Mouse (Mus musculus) left cerebral cortex, adult 11 months (tissue): ENCODE measurements around the gene Dnah2.
"Not testable (repeated sequence)": the region's sequence is repeated elsewhere in the genome, so short reads cannot be mapped to it uniquely, and the experiment has no call there.

ENCODE experiments used
- DNase-seq: peaks from one replicate; pipeline ENCODE4 v3.0.0; 2022; ENCODE audit warnings: low spot score

Gene Dnah2

DNA sequence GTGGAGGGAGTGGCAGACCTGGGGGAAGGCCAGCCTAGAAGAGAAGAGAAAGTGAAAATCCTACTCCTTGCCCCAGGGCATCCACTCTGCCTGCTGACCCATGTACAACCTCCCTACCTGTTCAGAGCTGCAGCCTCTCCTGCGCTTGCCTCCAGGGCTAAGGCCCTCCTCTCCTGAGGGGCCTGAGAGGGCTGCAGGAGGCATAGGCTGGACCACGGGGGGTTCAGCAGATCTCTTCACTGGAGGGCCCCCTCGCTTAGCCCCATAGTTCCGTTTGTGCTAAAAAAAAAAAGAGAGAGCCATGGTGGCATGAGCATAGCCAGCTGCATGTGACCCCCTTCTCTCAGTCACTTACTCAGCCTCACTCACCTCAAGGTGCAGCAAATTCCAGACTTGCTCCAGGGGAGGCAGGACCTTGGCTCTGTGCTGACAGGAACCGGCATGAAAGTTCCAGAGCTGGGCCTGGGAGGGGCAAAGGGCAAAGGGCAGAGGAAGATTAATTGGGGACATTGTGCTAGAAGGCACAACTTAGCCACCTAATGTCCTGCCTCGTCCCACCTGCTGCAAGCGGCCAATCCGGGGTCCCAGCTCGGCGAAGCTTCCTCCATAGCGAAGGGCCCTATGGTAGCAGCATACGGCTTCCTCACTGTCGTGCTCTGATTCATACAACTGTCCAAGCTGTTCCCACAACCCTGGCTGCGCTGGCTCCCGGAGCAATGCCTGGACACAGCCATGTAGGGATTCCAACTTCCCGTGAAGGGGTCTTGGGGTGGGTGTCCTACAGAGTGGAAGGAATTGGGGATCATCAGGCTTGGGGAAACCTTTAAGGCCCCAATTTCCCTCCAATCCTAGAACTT lies 141.8 kb downstream of the Dnah2 start:
- no peak for DNase-seq

DNA sequence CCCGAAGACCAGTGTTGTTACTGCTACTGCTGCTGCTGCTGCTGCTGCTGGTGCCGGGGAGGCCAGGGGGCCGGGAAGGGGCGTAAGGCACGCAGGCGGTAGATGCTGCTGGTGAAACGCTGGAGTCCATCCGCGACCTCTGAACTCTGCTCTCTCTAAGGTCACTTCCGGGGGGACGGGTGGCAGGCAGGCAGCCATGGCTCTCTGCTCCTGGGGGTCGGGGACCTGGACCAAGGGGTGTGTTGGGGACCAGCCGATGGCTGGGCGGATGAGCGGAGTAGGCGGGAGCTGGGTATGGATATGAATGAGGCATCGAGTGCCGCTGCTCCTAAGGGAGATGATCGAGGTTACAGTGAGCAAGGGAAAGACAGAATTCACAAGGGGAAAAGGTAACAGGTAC lies 142.6 kb downstream of the Dnah2 start:
- DNase-seq = no peak

DNA sequence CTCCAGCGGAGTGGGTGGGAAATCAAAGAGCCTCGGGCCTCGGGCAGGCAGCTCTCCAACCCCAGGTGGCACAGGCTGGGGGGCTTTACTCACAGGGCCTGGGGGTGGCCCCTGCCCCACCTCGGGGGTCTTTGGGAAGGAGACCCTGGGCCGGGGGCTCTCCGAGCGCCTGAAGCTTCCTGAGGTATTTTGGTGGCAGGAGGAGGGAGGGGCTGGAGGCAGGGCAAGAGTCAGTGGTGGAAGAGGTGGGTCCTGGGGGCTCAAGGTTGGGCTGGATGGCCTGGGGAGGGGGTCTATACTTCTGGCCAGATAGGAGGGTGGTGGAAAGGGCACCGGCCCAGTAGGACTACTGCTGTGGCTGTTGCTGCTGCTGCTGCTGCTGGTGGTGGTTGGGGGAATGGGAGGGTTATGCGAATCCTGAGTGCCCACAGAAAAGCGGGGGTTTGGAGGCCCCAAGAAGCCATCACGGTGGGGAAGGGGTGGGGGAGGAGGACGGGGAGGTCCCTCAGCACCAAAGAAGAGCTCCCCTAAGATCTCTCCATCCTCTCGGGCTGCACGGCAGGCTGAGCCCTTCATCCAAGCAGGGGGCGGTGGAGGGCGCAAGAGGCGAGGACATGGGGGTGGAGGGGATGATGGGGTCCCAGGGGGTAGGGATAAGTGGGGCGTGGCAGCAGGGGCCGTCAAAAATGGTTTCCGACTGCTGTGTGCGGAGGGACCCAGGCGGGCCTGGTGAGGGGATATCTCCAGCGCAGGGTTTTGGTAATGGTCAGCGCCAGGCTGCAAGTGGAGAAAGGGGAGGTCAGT lies 143.3 kb downstream of the Dnah2 start:
- no peak for DNase-seq

DNA sequence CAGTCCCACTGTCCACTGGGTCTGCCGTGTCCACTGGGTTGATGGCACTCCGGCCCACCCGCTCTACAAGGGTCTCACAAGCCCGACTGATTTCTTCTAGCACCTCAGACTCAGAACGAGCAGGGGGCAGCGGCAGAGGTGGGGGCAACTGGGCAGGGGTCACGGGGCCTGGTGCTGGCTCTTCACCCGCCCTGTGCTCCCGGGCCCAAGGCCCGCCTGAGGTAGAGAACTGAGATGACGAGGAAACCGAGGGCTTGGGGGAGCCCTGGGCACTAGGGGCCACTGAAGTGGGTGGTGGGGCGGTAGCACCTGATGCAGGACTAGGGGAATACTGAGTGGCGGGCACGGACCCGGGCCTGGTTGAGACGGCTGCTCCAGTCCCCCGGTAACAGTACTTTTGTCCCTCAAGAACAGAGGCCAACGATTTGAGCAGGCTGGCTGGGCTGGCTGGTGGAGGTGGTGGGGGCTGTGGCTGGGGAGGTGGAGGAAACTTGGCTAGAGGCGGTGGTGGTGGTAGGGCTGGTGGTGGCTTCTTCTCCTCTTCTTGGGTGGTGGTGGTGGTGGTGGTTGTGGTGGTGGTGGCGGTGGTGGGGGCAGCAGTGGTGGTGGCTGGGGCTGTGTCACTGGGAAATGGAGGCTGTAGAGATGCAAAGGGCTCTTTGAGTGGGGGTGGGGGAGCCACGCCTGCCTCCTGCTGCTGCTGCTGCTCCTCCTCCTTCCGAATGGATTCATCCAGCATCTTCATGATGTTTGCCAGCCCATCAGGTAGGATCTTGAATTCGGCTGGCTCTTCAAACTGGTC lies 144.1 kb downstream of the Dnah2 start:
- no peak for DNase-seq

DNA sequence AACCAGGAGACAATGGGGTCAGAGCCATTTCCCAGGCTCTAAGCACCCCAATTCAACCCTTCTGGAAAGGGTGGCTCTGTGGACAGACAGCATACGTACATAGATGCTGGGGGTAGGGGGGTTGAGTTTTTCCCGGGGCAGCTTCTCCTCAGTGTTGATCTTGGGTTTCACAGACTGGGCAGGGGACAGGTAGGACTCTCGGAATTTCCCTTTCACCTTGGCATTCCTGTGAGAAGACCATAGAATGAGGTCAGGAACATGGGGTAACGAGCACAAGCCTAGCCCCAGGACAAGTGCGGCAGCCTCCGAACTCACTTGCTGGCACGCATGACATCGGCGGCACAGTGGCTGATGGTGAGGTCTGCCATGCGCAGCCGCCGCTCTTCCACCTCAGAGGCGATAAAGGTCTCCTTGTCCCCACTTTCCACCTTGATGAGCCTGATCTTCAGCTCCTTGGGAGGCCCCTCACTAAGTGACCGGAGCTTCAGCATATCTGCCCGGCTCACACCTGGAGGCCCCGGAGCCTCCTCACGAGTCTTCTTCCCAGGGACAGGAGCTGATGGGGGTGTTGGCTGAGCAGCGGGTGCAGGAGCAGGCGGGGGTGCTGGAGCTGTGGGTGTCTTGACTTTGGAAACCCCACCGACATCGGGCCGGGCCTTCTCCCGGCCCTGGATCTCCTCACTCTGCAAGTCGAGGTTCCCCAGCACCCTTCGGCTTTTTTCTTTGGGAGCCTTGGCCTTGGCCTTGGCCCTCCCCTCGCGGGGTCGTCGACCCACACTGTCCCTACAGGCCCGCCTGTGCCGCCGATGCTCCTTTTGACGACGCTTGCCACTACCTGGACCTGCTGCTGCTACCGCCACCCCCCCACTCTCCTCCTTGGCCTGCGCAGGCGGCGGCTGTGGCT lies 145.0 kb downstream of the Dnah2 start:
- no peak for DNase-seq

DNA sequence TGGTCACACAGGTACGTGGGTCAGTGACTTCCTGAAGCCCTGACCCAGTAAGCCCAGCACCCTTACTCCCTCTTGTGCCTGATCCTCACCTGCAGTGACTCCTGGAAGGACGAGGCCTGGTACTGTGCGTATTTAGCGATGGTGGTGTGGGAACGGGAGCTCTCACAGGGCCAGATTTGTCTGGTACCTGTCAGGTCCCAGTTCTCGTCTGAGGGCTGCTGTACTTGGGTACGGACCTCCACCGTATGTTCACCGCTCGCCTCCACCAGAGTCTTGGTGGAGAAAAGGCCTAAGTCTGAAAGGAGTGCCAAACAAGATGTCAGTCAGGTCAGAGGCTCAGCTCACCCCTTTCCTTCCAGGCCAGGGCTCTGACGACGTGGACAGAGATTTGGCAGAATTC lies 146.9 kb downstream of the Dnah2 start:
- no peak for DNase-seq

DNA sequence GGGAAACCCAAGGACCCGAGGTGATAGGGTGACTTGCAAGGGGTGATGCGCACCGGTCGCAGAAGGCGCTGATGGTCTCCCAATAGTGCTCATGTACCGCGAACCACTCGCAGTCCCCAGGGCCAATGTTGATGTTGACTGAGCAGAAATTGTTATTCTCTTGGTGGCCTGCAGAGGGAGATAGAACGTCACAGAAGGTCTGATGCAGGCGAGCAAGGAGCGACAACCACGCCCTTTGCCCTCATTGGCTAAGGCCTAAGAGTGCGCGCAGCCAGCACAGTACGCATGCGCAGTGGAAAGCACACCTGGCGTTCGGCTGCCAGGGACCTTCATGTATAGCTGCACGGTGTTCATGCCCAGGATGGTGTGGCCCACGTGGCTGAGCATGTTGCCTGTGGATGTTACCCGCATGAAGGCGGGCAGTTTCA lies 147.7 kb downstream of the Dnah2 start:
- peak; percentile 91 for DNase-seq

DNA sequence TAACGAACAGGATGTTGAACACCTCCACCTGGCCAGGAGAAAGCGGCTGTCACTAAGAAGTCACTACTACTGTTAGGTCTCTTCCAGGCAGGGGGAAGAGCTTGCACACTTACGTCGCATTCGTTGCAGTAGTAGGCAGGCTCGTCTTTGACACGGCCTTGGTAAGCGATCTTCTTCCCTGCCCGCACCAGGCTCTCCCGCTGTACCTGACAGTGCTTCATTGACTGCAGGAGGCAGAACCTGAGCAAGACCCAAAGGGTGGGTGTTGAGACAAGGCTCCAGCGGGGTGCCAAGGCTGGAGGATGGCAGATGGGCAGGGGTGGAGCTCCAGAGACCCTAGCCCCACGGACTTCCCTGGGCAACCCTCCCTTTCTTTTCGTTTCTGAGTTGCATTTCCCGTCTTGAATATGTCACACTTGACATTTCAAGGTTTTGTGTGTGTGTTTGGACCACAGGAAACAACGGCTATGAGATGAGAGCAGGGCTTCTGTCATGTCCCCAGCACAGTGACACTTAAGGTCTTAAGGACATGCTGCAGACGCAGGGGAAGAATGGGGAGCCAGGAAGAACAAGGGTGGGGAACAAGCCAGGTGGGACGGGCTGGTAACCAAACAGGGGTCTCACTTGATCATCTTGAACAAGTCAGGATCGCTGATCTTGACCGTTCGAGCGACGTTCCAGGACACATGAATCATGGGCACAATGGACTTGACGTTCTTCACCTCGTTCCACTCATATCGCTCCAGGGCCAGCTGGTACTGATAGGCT lies 148.6 kb downstream of the Dnah2 start:
- DNase-seq = no peak

DNA sequence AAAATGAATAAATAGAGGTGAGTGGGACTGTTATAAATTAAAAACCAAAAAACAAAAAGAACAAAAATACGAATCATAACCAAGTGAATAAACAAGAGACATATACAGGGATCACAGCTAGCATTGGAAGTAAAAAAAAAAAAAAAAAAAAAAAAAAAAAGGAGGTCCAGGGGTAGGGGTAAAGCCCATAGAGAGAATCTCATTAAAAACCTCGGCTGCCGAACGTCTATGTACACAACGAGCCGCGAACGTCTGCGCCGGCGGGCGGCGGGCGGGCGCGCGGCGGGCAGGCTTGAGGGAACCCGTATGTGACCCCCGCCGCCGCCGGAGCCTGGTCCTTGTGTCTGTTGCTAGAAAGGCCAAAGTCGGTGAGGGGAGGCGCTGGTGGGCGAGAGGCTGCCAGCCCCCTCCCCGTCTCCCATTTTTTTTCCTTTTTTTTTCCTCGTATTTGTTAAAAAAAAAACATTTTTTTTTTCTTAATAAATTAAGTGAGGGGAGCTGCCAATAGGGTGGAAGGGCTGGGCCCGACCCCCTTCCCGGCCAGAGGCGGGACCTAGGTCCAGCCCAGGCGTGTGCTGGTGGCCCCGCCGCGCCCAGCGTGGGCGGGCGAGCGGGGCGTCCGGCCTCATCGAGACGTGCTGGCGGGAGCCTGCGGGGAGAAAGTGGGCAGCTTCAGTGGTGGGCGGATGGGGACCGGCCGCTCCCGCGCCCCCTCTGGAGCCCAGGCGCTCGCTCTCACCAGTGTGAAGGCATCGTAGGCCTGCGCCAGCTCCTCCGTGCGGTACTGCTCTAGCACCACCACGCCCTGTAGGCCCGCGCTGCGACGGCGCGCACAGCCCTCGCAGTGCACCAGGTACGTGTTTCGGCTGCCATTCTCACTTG lies 149.5 kb downstream of the Dnah2 start:
- no peak for DNase-seq

DNA sequence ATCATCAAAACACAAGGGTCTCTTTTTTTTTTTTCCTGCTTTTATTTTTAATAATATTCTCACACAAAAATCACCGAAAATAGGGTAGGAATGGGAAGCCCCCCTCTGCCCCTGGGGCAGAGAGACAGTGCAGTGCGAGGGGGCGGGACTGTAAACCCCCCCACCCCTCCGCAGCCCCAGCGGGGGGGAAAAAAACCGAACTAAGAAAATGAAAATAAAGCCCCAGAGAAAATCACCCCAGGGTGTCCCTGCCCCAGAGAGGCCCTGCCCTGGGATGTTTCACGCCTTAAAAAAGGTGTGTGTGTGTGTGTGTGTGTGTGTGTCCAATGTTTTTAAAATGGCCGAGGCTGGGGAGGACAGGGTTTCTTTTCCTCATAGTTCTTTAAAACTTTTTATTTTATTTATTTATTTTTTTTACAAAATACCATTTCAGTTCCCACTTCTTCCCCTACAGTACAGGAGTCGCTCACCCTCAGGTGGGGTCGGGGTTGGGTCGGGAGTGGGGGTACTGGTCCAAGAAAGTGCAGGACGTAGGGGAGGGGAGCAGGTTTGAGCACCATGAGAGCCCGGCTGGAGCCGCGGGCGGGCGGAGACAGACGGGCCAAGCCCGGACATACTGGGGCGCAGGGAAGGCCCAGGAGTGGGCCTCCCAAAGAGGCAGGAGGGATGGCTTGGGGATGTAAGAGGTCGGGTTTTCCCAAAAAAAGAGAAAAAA lies 150.3 kb downstream of the Dnah2 start:
- DNase-seq = no peak

DNA sequence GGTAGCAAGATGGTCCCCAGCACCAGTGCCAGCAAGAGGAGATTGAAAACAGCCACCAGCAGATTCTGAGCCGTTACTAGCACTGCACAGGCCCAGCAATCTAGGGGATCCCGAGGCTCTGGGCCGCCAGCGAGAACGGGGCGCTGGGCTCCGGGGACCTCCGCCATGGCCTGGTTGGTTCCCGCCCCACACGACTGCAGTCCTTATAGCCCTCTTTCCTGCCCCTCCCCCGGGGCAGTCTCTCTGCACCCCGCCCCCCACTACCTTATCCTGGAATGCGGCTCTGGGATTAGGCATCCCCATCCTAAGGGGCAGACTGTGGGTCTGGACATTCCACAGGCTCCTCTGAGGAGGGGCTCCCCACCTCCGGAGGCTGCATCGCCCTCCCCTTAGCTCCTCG lies 150.9 kb downstream of the Dnah2 start, which contains the start of gene Tmem88:
Tmem88 (minus strand) TSS at position 176 of the 400 bp plus-strand sequence.
- no peak for DNase-seq

DNA sequence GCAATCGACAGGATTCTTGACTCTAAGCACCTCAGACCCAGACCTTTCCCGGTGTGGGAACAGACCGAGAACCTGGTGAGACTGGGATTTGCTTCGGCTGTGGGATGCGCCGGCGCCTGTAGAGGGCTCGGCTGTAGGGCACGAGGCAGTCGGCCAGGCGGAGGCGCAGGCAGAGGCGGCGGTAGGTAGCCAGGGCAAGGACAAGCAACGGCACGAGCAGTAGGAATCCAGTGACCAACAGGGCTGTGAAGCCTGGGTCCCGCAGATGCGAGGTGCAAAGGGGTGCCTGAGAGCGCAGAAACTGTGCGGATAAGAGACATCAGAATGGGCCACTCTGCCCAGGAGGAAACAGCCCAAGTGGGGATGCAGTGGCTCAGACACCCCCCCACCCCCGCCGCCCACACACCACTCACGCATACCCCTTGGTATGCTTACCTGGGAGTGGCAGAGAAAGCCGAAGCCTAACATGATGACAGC lies 151.3 kb downstream of the Dnah2 start:
- DNase-seq = no peak

DNA sequence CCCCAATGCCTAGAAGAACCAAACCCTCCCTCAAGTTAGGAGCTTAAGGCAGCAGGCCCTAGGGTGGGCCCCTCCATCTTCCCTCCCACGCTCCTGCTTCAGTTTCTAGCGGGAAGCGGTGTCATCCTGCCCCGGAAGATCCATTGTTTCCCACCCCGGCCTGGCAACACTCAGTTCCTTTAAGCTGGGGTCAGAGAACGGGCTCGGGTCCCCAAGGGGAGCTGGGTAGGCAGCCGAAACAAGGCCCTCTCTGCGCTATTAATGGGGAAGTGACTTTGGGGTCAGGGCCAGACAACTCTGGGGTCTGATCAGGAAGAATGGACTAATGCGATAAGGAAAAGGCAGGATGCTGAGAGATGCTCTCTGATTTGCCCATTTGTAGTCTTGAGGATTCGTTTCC lies 152.1 kb downstream of the Dnah2 start:
- no peak for DNase-seq

DNA sequence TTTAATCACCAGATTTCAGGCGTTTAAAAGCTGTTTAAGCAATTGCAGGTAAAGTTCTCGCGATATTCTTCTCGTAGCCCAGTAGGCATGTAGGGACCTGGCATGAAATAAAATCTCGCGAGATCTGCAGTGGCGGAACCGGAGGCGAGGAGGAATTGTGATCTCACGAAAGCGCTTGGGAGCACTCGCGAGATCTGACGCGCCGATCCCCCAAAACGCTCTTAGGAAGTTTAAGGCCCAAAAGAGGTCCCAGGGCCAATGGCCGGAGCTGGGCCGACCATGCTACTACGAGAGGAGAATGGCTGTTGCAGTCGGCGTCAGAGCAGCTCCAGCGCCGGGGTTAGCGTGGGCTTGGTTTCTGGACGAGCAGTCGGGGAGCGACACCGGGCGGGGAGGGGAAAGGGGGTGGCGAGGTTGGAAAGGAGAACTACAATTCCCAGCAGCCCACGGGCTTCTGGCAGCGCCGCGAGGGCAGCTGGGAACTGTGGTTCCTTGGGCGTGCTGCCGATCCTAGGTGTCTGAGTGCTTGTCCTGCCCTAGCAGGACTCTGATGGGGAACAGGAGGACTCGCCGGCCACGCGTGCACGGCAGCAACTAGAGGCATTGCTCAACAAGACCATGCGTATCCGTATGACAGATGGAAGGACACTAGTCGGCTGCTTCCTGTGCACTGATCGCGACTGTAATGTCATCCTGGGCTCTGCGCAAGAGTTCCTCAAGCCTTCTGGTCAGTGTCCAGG lies 153.1 kb downstream of the Dnah2 start:
- peak; percentile 98 for DNase-seq

DNA sequence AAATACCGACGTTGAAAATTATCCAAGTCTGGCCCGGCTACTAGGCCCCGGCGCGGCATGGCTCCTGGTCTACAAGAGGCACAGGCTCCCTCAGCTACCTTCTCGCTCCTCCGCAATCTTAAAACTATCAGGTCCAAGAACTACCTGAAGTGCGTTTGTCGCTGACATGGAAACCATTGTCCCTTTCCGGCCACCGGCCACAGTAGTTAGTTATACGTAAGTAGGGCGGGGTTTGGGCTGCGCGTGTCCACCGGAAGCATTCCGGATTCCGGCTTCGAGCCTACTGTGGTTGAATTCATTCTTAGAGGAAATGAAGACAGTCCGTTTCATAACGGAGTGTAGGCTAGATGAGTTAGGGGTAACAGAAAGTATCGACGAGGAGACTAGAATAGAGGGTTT lies 153.7 kb downstream of the Dnah2 start, which contains the start of the genes Naa38 and Cyb5d1:
Naa38 (plus strand) TSS at position 253 of the 399 bp plus-strand sequence.
Cyb5d1 (minus strand) TSS at position 397 of the 399 bp plus-strand sequence.
- DNase-seq = peak; percentile 90

DNA sequence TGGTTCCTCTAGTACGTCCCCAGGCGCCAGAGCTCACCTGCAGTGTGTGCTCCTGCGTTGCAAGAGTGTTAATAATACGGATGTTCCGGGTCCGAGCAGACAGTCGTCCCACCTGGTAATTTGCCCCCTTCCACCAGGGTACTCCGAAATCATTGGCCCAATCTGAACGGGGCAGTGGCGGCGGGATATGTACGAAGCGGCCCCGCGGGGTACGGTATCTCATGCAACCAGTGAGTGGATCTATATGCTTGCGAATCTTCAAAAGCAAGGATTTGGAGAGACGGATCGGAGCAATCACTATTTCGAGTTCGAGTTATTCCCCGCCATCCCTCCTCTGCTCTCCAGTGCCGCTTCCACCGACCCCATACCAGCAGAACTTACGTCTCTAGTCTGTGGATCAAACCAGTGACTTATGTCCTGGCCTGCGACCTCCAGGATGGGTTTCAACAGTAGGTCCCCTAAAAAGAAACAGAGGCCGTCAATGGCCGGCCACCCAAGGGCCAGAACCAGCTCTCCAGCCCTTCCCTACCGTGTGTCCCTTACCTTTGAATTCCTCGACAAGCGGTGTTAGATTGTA lies 154.2 kb downstream of the Dnah2 start:
- not testable (repeated sequence) for DNase-seq

DNA sequence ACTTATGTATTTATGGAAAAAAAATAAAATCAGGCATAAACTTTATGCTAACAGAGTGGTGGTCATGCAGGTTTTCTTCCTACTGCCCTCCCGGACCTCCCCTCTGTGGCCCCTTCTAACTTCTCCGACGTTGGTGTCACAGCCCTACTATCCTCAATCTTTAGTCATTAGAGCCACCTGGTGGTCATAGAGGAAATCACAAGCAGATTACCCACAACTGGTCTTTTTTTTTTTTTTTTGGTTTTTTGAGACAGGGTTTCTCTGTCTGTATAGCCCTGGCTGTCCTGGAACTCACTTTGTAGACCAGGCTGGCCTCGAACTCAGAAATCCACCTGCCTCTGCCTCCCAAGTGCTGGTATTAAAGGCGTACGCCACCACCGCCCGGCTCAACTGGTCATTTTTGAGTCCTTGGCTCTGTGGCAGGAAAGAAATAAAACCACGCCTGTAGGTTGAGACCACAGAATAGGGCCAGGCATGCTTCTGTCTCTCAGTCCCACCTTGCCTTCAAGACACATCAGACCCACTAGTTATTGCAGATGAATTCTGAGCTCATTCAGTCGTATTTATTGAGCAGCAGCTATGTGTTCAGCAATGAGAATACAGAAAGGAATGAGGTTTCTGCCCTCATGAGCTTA lies 158.4 kb downstream of the Dnah2 start:
- no peak for DNase-seq
